In genomic region chr7:92669507-92670471, GRCm38 (mm10) we compare ENCODE assay signal across 8 mouse cellular contexts. TPM values are rescaled to one million over a fixed set of nuclear protein-coding genes. Genes with fewer than 3 reads are reported as not detected.
DNase-seq lines count a peak whose midpoint lies in the region; ATAC-seq and TF ChIP-seq lines count a peak whose summit lies in the region.

TSS of gene Pcf11 (minus strand) at chr7:92669934.

- ATAC-seq in forebrain, embryonic 12.5 days (ENCODE audit: low FRiP score), result peak; percentile 98
- peak; percentile 97 for ATAC-seq in heart, postnatal 0 days (ENCODE audit: insufficient read depth, low read depth)
- ATAC-seq in liver, embryonic 16.5 days (ENCODE audit: low read depth), result peak; percentile 91
- ATAC-seq in neural tube, embryonic 13.5 days (ENCODE audit: low read depth), result peak; percentile 99

- no peak for TF ChIP-seq EP300 in heart, postnatal 0 days (IDR thresholded peaks at IDR 0.05; ENCODE audit: low read depth)

- DNase-seq in c-Kit-positive CD71-positive TER-119-positive erythroid progenitor cells, embryonic 14.5 days (ENCODE audit: low spot score), result peak; percentile 96
- peak; percentile 99 for DNase-seq in heart, postnatal 0 days (ENCODE audit: low spot score)
- DNase-seq in kidney, postnatal 4 days, result peak; percentile 98 to 99

- H3K27ac ChIP-seq in forebrain, embryonic 12.5 days, result peak within 1 kb of the TSS; percentile 97
- H3K27ac ChIP-seq in heart, postnatal 0 days (ENCODE audit: low read depth), result peak within 1 kb of the TSS; percentile 97
- peak within 1 kb of the TSS; percentile 97 for H3K27ac ChIP-seq in liver, embryonic 16.5 days (ENCODE audit: low read length)
- peak within 1 kb of the TSS; percentile 99 for H3K27ac ChIP-seq in neural tube, embryonic 13.5 days (replicated peaks)
- H3K27ac ChIP-seq in testis, adult 2 months (ENCODE audit: control insufficient read depth, insufficient read depth, low read depth, low read length), result peak within 1 kb of the TSS; percentile 94

- H3K36me3 ChIP-seq in E14TG2a.4 (ENCODE audit: insufficient read depth, low read length), result peaks cover 29% of the 10 kb centered on the region
- no peaks in the 10 kb centered on the region for H3K36me3 ChIP-seq in forebrain, embryonic 12.5 days (replicated peaks)
- H3K36me3 ChIP-seq in heart, postnatal 0 days (replicated peaks; ENCODE audit: control insufficient read depth, insufficient read depth, low read length), result no peaks in the 10 kb centered on the region
- no peaks in the 10 kb centered on the region; the same call in 1 of the 2 replicates for H3K36me3 ChIP-seq in liver, embryonic 16.5 days (ENCODE audit: control insufficient read depth, insufficient read depth)
- peaks cover 4% of the 10 kb centered on the region; the same call in 1 of the 2 replicates for H3K36me3 ChIP-seq in neural tube, embryonic 13.5 days
- H3K36me3 ChIP-seq in testis, adult 2 months (ENCODE audit: control insufficient read depth, insufficient read depth, low read length), result peaks cover 13% of the 10 kb centered on the region

- WGBS in forebrain, embryonic 12.5 days, result under 1% methylated on average over 88 of the region's 88 CpGs
- under 1% methylated on average over 87 of the region's 88 CpGs for WGBS in heart, postnatal 0 days
- WGBS in liver, embryonic 16.5 days (ENCODE audit: insufficient replicate concordance), result under 1% methylated on average over 86 of the region's 88 CpGs
- WGBS in neural tube, embryonic 13.5 days, result under 1% methylated on average over 86 of the region's 88 CpGs

- H3K4me3 ChIP-seq in E14TG2a.4 (replicated peaks; ENCODE audit: low read length), result peak within 1 kb of the TSS; percentile 99
- H3K4me3 ChIP-seq in forebrain, embryonic 12.5 days (replicated peaks), result peak within 1 kb of the TSS; percentile 98
- H3K4me3 ChIP-seq in heart, postnatal 0 days (ENCODE audit: low read depth, low read length), result peak within 1 kb of the TSS; percentile 96
- peak within 1 kb of the TSS; percentile 68 for H3K4me3 ChIP-seq in liver, embryonic 16.5 days (ENCODE audit: low read depth, low read length)
- H3K4me3 ChIP-seq in neural tube, embryonic 13.5 days, result peak within 1 kb of the TSS; percentile 78
- H3K4me3 ChIP-seq in testis, adult 2 months (ENCODE audit: control insufficient read depth, low read depth, low read length), result peak within 1 kb of the TSS; percentile 99

- H3K9ac ChIP-seq in forebrain, embryonic 12.5 days, result peak within 1 kb of the TSS; percentile 96
- peak within 1 kb of the TSS; percentile 99 for H3K9ac ChIP-seq in heart, postnatal 0 days (replicated peaks; ENCODE audit: low read depth, low read length)
- peak within 1 kb of the TSS; percentile 93 for H3K9ac ChIP-seq in liver, embryonic 16.5 days (ENCODE audit: low read depth, low read length)
- peak within 1 kb of the TSS; percentile 99 for H3K9ac ChIP-seq in neural tube, embryonic 13.5 days

- no peaks in the 10 kb centered on the region for H3K9me3 ChIP-seq in E14TG2a.4 (ENCODE audit: low read length)
- no peaks in the 10 kb centered on the region for H3K9me3 ChIP-seq in forebrain, embryonic 12.5 days
- H3K9me3 ChIP-seq in heart, postnatal 0 days (replicated peaks; ENCODE audit: control insufficient read depth, low read length), result 0 out of 2 replicates have a peak, but pooled peaks cover 3% of the 10 kb centered on the region
- H3K9me3 ChIP-seq in liver, embryonic 16.5 days (replicated peaks; ENCODE audit: control insufficient read depth, low read length), result no peaks in the 10 kb centered on the region
- H3K9me3 ChIP-seq in neural tube, embryonic 13.5 days, result no peaks in the 10 kb centered on the region

- no peaks in the 10 kb centered on the region for H3K27me3 ChIP-seq in E14TG2a.4 (ENCODE audit: insufficient read depth, low read length)
- no peaks in the 10 kb centered on the region for H3K27me3 ChIP-seq in forebrain, embryonic 12.5 days
- H3K27me3 ChIP-seq in heart, postnatal 0 days (ENCODE audit: control insufficient read depth, insufficient read depth, low read length), result no peaks in the 10 kb centered on the region
- H3K27me3 ChIP-seq in liver, embryonic 16.5 days (ENCODE audit: control insufficient read depth, insufficient read depth, low read depth, low read length), result no peaks in the 10 kb centered on the region
- no peaks in the 10 kb centered on the region for H3K27me3 ChIP-seq in neural tube, embryonic 13.5 days
- no peaks in the 10 kb centered on the region for H3K27me3 ChIP-seq in testis, adult 2 months (ENCODE audit: control insufficient read depth, insufficient read depth, low read length)

- TF ChIP-seq POLR2A in testis, adult 2 months (IDR thresholded peaks at IDR 0.05; ENCODE audit: control insufficient read depth, low read depth, low read length), result peak; percentile 97

- no peak for TF ChIP-seq CTCF in E14TG2a.4 (conservative IDR thresholded peaks at IDR 0.05; ENCODE audit: low read length)
- TF ChIP-seq CTCF in heart, postnatal 0 days (IDR thresholded peaks at IDR 0.05; ENCODE audit: low read depth), result no peak
- TF ChIP-seq CTCF in testis, adult 2 months (IDR thresholded peaks at IDR 0.05; ENCODE audit: control insufficient read depth, insufficient read depth, insufficient replicate concordance, low read depth, low read length), result no peak

- peaks cover 40% of the 10 kb centered on the region for H3K4me1 ChIP-seq in E14TG2a.4 (replicated peaks; ENCODE audit: low read depth, low read length)
- H3K4me1 ChIP-seq in forebrain, embryonic 12.5 days, result peaks cover 17% of the 10 kb centered on the region
- peaks cover 13% of the 10 kb centered on the region for H3K4me1 ChIP-seq in heart, postnatal 0 days (ENCODE audit: control insufficient read depth, insufficient read depth)
- peaks cover 18% of the 10 kb centered on the region for H3K4me1 ChIP-seq in liver, embryonic 16.5 days (ENCODE audit: control insufficient read depth, low read depth, low read length)
- peaks cover 31% of the 10 kb centered on the region for H3K4me1 ChIP-seq in neural tube, embryonic 13.5 days (replicated peaks)
- H3K4me1 ChIP-seq in testis, adult 2 months (ENCODE audit: control insufficient read depth, insufficient read depth, low read length), result no peaks in the 10 kb centered on the region; the same call in 1 of the 2 replicates

- H3K4me2 ChIP-seq in forebrain, embryonic 12.5 days, result peak within 1 kb of the TSS; percentile 67
- H3K4me2 ChIP-seq in heart, postnatal 0 days (ENCODE audit: low read depth, low read length), result peak within 1 kb of the TSS; percentile 90
- H3K4me2 ChIP-seq in liver, embryonic 16.5 days (ENCODE audit: low read depth, low read length), result peak within 1 kb of the TSS; percentile 87
- H3K4me2 ChIP-seq in neural tube, embryonic 13.5 days, result peak within 1 kb of the TSS; percentile 89

RNA-seq across cellular contexts. Expression of gene Pcf11, which starts in this region (rescaled TPM):
- polyA plus RNA-seq in forebrain, embryonic 12.5 days (2016; fragmentation: Nextera tagmentation; extraction: Ambion mirVana), result 31.3 and 34.5 TPM in 2 replicates
- total RNA-seq in heart, postnatal 0 days (2014; rRNA removed; ENCODE audit: low replicate concordance), result 10.6 and 26.2 TPM in 2 replicates
- 9.6 and 10.5 TPM in 2 replicates for polyA plus RNA-seq in heart, postnatal 0 days (2015; fragmentation: Nextera tagmentation; extraction: Ambion mirVana)
- polyA plus RNA-seq in liver, embryonic 16.5 days (2015; fragmentation: Nextera tagmentation; extraction: Ambion mirVana), result 9.5 and 9.9 TPM in 2 replicates
- 20.5 and 21.0 TPM in 2 replicates for polyA plus RNA-seq in neural tube, embryonic 13.5 days (2015; fragmentation: Nextera tagmentation; extraction: Ambion mirVana)
- polyA plus RNA-seq in testis, adult 2 months (2012; rRNA removed), result 40.4 and 43.8 TPM in 2 replicates

Comparison
In these comparisons a context has a peak if more than half of its experiments do, and no peak if none do; other contexts are left out.
1. Peak in every context shown above with its lines: DNase-seq, ATAC-seq, H3K4me3 ChIP-seq and H3K27ac ChIP-seq.